Mouse (Mus musculus) gastrocnemius, postnatal 25 days (tissue): ENCODE measurements at regions not wholly inside any gene's neighbourhood (a gene's known extent, or its start where the extent isn't known, plus 50 kb on each side); places are given as distances from the start of the nearest gene placed in this dataset.

ENCODE experiments used
- DNase-seq: peaks from one replicate; pipeline ENCODE4 v3.0.0; 2022

GRCm38 (mm10) chr4:106859476-106859875, 51.0 kb upstream of the Ssbp3 start:
- DNase-seq: peak; percentile 18

GRCm38 (mm10) chr4:106858357-106859088, 52.0 kb upstream of the Ssbp3 start:
- no peak for DNase-seq

- no peak for DNase-seq
Observed at GRCm38 (mm10) chr4:106855771-106856170, 51.0 kb upstream of the Acot11 start.

GRCm38 (mm10) chr4:106854361-106855309, 49.8 kb upstream of the Acot11 start:
- DNase-seq: no peak
